19 mouse cellular contexts compared by ENCODE assay signal in genomic region chr6:5159385-5159791, GRCm38 (mm10). TPM values are rescaled to one million over a fixed set of nuclear protein-coding genes. Genes with fewer than 3 reads are reported as not detected.
DNase-seq lines count a peak whose midpoint lies in the region; ATAC-seq and TF ChIP-seq lines count a peak whose summit lies in the region.
"Had no signal": no experiment of that assay in that cellular context is flagged by ENCODE, and none has a peak within 500 bp of the region (broad histone marks: within the 10 kb centered on the region; RNA-seq: fewer than 3 reads in every experiment).

No protein-coding gene starts in this region.

- peak; percentile 55 for DNase-seq in lung, embryonic 14.5 days
- no peak for DNase-seq in lung, postnatal 25 days (ENCODE audit: low spot score)
- DNase-seq in liver, postnatal 0 days, result no peak
- DNase-seq in right cerebral cortex, postnatal 4 days, result no peak
- DNase-seq: cerebellum, adult 9-10 months; gastrocnemius, postnatal 10 days; spleen, adult 18-20 months; thymus, adult 2 months had no signal

- 66% methylated on average over 7 of the region's 7 CpGs for WGBS in heart, embryonic 15.5 days
- WGBS in heart, embryonic 11.5 days (ENCODE audit: insufficient replicate concordance), result 61% methylated on average over 7 of the region's 7 CpGs
- 68% methylated on average over 7 of the region's 7 CpGs for WGBS in lung, embryonic 14.5 days
- WGBS in liver, postnatal 0 days (ENCODE audit: insufficient replicate concordance), result 42% methylated on average over 7 of the region's 7 CpGs

- no peak overlapping the region for H3K4me3 ChIP-seq in heart, embryonic 15.5 days
- H3K4me3 ChIP-seq in heart, embryonic 11.5 days (ENCODE audit: low read depth, low read length), result no peak overlapping the region
- no peak overlapping the region for H3K4me3 ChIP-seq in lung, embryonic 14.5 days (ENCODE audit: low read depth, low read length)
- H3K4me3 ChIP-seq in bone marrow macrophage, adult 2 months (ENCODE audit: insufficient read depth, low read length), result peak overlapping the region; percentile 36
- no peak overlapping the region for H3K4me3 ChIP-seq in liver, postnatal 0 days (ENCODE audit: low read depth, low read length)
- H3K4me3 ChIP-seq: heart, adult 2 months; intestine, embryonic 15.5 days; midbrain, embryonic 10.5 days; neural tube, embryonic 12.5 days had no signal

- 0 out of 2 replicates have a peak, but pooled peaks cover 9% of the 10 kb centered on the region for H3K4me1 ChIP-seq in heart, embryonic 15.5 days (replicated peaks)
- H3K4me1 ChIP-seq in heart, embryonic 11.5 days (ENCODE audit: control insufficient read depth, insufficient read depth, low read length), result peaks cover 9% of the 10 kb centered on the region; the same call in 1 of the 2 replicates
- no peaks in the 10 kb centered on the region for H3K4me1 ChIP-seq in lung, embryonic 14.5 days (ENCODE audit: insufficient read depth)
- H3K4me1 ChIP-seq in bone marrow macrophage, adult 2 months (ENCODE audit: control insufficient read depth, insufficient read depth, low read length), result peaks cover 17% of the 10 kb centered on the region
- H3K4me1 ChIP-seq in liver, postnatal 0 days (ENCODE audit: insufficient read depth), result peaks cover 25% of the 10 kb centered on the region
- H3K4me1 ChIP-seq: intestine, embryonic 15.5 days; midbrain, embryonic 10.5 days; neural tube, embryonic 12.5 days had no signal

- no peak for TF ChIP-seq POLR2A in bone marrow macrophage, adult 2 months (IDR thresholded peaks at IDR 0.05; ENCODE audit: borderline replicate concordance, low read depth, low read length)

- H3K36me3 ChIP-seq in heart, embryonic 15.5 days, result no peaks in the 10 kb centered on the region
- peaks cover 4% of the 10 kb centered on the region for H3K36me3 ChIP-seq in heart, embryonic 11.5 days (ENCODE audit: control insufficient read depth, insufficient read depth, low read length)
- peaks cover 6% of the 10 kb centered on the region; the same call in 1 of the 2 replicates for H3K36me3 ChIP-seq in lung, embryonic 14.5 days (ENCODE audit: insufficient read depth)
- no peaks in the 10 kb centered on the region for H3K36me3 ChIP-seq in liver, postnatal 0 days (replicated peaks; ENCODE audit: insufficient read depth, low read length)
- H3K36me3 ChIP-seq: G1E; intestine, embryonic 15.5 days had no signal

- TF ChIP-seq EP300 in liver, postnatal 0 days (IDR thresholded peaks at IDR 0.05; ENCODE audit: low read depth), result peak; percentile 53; the same call in 1 of the 2 replicates

- no peaks in the 10 kb centered on the region for H3K9me3 ChIP-seq in heart, embryonic 15.5 days (replicated peaks)
- H3K9me3 ChIP-seq in heart, embryonic 11.5 days (replicated peaks; ENCODE audit: control insufficient read depth, low read length), result no peaks in the 10 kb centered on the region
- no peaks in the 10 kb centered on the region for H3K9me3 ChIP-seq in lung, embryonic 14.5 days (ENCODE audit: low read depth, low read length)
- H3K9me3 ChIP-seq in liver, postnatal 0 days (ENCODE audit: low read length), result no peaks in the 10 kb centered on the region
- H3K9me3 ChIP-seq: G1E; intestine, embryonic 15.5 days; midbrain, embryonic 10.5 days; neural tube, embryonic 12.5 days had no signal

- no peaks in the 10 kb centered on the region for H3K27me3 ChIP-seq in heart, embryonic 15.5 days
- no peaks in the 10 kb centered on the region for H3K27me3 ChIP-seq in heart, embryonic 11.5 days (ENCODE audit: control insufficient read depth, insufficient read depth, low read length)
- no peaks in the 10 kb centered on the region for H3K27me3 ChIP-seq in lung, embryonic 14.5 days (ENCODE audit: insufficient read depth, low read length)
- H3K27me3 ChIP-seq in liver, postnatal 0 days (ENCODE audit: insufficient read depth, low read length), result no peaks in the 10 kb centered on the region
- H3K27me3 ChIP-seq: intestine, embryonic 15.5 days; neural tube, embryonic 12.5 days had no signal

- H3K9ac ChIP-seq in heart, embryonic 15.5 days, result no peak overlapping the region
- H3K9ac ChIP-seq in heart, embryonic 11.5 days (ENCODE audit: low read depth, low read length), result no peak overlapping the region
- H3K9ac ChIP-seq in lung, embryonic 14.5 days, result no peak overlapping the region
- H3K9ac ChIP-seq in liver, postnatal 0 days (replicated peaks), result no peak overlapping the region
- H3K9ac ChIP-seq: hindbrain, embryonic 14.5 days; intestine, embryonic 15.5 days; neural tube, embryonic 12.5 days had no signal

- H3K27ac ChIP-seq in heart, embryonic 15.5 days, result peak overlapping the region; percentile 50; the same call in 1 of the 2 replicates
- H3K27ac ChIP-seq in heart, embryonic 11.5 days (ENCODE audit: low read depth, low read length), result no peak overlapping the region
- no peak overlapping the region for H3K27ac ChIP-seq in lung, embryonic 14.5 days (ENCODE audit: low read depth)
- H3K27ac ChIP-seq in bone marrow macrophage, adult 2 months (ENCODE audit: insufficient read depth, low read depth, low read length), result peak overlapping the region; percentile 85
- H3K27ac ChIP-seq in liver, postnatal 0 days (ENCODE audit: low read depth), result no peak overlapping the region
- H3K27ac ChIP-seq: heart, adult 2 months; hindbrain, embryonic 14.5 days; intestine, embryonic 15.5 days; midbrain, embryonic 10.5 days; neural tube, embryonic 12.5 days had no signal

- ATAC-seq in heart, embryonic 15.5 days (replicated peaks; ENCODE audit: insufficient number of reproducible peaks, insufficient read depth, low FRiP score, low read depth), result no peak
- no peak for ATAC-seq in heart, embryonic 11.5 days (replicated peaks; ENCODE audit: insufficient number of reproducible peaks, low FRiP score, low TSS enrichment)
- ATAC-seq in lung, embryonic 14.5 days (ENCODE audit: insufficient read depth), result no peak
- ATAC-seq in liver, postnatal 0 days, result no peak
- ATAC-seq: intestine, embryonic 15.5 days had no signal

- TF ChIP-seq CTCF in lung, embryonic 14.5 days (IDR thresholded peaks at IDR 0.05; ENCODE audit: low read depth), result no peak
- no peak for TF ChIP-seq CTCF in bone marrow macrophage, adult 2 months (IDR thresholded peaks at IDR 0.05; ENCODE audit: low read depth, low read length)
- TF ChIP-seq CTCF in liver, postnatal 0 days (IDR thresholded peaks at IDR 0.05; ENCODE audit: low read depth), result no peak

- no peak overlapping the region for H3K4me2 ChIP-seq in heart, embryonic 15.5 days
- no peak overlapping the region for H3K4me2 ChIP-seq in heart, embryonic 11.5 days
- no peak overlapping the region for H3K4me2 ChIP-seq in lung, embryonic 14.5 days
- H3K4me2 ChIP-seq in liver, postnatal 0 days (ENCODE audit: low read depth, low read length), result no peak overlapping the region
- H3K4me2 ChIP-seq: hindbrain, embryonic 14.5 days; intestine, embryonic 15.5 days; neural tube, embryonic 12.5 days had no signal

RNA-seq across cellular contexts. Expression of gene Pon1, which starts 34.4 kb away (rescaled TPM):
- not detected in 2 replicates for polyA plus RNA-seq in heart, embryonic 15.5 days (2015; fragmentation: Nextera tagmentation; extraction: Ambion mirVana)
- polyA plus RNA-seq in heart, embryonic 11.5 days (2014; fragmentation: Nextera tagmentation; extraction: Ambion mirVana), result 0.10 TPM in 1 of 2 replicates, not detected in the other
- 0.15 TPM in 1 of 2 replicates, not detected in the other for polyA plus RNA-seq in lung, embryonic 14.5 days (2014; fragmentation: Nextera tagmentation; extraction: Ambion mirVana)
- polyA plus RNA-seq in bone marrow macrophage, adult 2 months (2012; ENCODE audit: insufficient read depth, insufficient read length, missing spikeins), result not detected in 2 replicates
- polyA plus RNA-seq in liver, postnatal 0 days (2015; fragmentation: Nextera tagmentation; extraction: Ambion mirVana), result 503 and 548 TPM in 2 replicates
- polyA plus RNA-seq: G1E; intestine, embryonic 15.5 days; limb, embryonic 14.5 days; midbrain, embryonic 10.5 days; neural tube, embryonic 12.5 days; stomach, embryonic 14.5 days had no signal

Comparison
In these comparisons a context has a peak if more than half of its experiments do, and no peak if none do; other contexts are left out.
1. H3K27ac ChIP-seq: peak in heart, embryonic 15.5 days (single experiment) and bone marrow macrophage, adult 2 months (single experiment); none in heart, embryonic 11.5 days (single experiment), lung, embryonic 14.5 days (single experiment) and liver, postnatal 0 days (single experiment).
2. RNA of gene Pon1, which starts 34.4 kb away (polyA plus RNA-seq): 503 to 548 TPM in liver, postnatal 0 days; 0.10 TPM in heart, embryonic 11.5 days, not detected in heart, embryonic 15.5 days, 0.15 TPM in lung, embryonic 14.5 days and not detected in bone marrow macrophage, adult 2 months; every median in the first group is over 100 times any median in the second.